Mouse (Mus musculus): ENCODE data around the gene Fut8. TPM values are rescaled to one million over a fixed set of nuclear protein-coding genes. Genes with fewer than 3 reads are reported as not detected.

Gene Fut8
- polyA plus RNA-seq (2012; rRNA removed), result 13.2 and 15.5 TPM in 2 replicates

DNA sequence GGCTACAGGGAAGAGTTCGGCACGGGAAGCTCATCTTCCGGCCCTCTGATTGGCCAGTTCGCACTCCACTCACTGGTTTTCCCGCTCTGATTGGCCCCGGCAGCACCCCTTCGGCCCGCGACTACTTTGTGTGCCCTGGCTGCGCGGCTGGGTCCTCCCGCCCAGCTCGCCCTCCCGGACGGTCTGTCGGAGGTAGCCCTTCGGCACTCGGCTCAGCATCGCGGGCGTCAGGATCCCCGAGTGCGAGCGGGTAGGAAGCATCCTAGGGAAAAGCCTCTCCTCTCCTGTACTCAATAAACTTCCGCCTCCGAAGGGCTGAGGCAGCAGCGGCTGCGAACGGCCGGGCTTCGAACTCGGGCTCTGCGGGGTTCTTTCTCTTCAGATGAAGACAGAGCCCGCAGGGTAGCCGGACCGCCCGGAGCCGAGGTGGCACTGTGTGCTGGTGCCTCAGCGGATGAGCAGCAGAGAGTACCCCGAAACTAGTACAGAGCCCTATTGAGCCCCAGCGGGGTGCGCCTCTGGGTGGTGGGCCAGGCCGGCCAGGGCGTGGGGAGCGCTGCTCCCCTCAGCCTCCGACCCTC is at the start of gene Fut8:
Gene Fut8, plus strand, starts transcription at position 176 of the 581 bp plus-strand sequence.

